Mouse (Mus musculus): ENCODE results near the gene Agpat1.
A peak's percentile ranks its signal among the peaks of the same experiment; 100 is the strongest.

DNA sequence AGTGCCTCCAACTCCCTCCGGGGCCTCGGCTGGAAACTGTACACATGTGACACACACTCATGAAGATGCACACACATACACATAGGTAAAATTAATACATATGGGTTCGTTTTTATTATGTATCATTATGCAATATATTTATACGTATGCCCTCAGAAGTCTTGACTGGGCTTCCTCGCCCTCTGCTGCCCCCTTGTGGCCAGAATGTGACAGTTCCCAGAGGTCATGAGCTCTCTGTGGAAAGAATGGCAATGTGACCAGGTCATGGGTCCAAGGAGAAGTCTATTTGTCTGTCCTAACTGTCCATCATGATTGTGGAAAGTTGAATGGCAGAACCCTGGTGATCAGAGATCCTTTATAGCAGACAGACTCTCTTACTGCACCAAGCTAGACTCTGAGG, 48.6 kb upstream of the Agpat1 start:
- peak; percentile 91 for TF ChIP-seq CTCF (IDR thresholded peaks at IDR 0.05; ENCODE audit: extremely low read depth, insufficient read depth, low read length)
- no peak for TF ChIP-seq POLR2A (IDR thresholded peaks at IDR 0.05; ENCODE audit: extremely low read depth, insufficient read depth, low read length)

All from cortical plate, adult 2 months (tissue).